Mouse (Mus musculus): ENCODE measurements around the gene Abcb9.

Abcb9 gene

DNA sequence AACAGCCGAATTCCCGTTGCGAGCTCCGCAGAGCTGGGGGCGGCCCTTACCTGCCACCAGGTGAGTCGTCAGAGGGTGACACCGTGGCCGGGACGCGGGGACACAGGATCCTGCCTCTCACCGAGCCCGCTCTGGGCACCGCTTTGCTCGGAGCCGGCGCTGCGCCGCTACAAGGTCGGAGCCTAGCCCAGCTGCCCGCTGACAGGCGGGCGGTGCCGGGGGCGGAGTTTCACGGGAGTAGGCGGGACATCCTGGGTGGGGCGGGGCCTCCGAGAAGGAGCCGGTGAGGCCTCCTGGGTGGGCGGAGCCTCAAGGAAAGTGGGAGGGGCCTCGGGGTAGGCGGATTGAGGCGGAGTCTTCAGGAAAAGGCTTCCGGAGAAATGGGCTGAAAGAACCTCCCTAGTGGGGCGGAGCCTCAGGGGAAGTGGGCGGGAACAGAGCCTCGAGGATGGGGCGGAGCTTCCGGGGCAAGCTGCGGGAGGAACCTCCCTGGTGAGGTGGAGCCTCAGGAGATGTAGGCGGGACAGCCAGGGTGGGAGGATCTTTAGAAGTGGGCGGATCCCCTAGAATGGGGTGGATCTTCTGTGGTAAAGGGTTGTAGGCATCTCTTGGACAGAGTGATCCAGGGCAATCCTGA is at the start of gene Abcb9:
Gene Abcb9 (minus strand): TSS at position 203 of the 637 bp plus-strand sequence.
- peak; percentile 86 to 94 for DNase-seq (ENCODE audit: low read depth in 2 of 2, low spot score in 2 of 2)

DNA sequence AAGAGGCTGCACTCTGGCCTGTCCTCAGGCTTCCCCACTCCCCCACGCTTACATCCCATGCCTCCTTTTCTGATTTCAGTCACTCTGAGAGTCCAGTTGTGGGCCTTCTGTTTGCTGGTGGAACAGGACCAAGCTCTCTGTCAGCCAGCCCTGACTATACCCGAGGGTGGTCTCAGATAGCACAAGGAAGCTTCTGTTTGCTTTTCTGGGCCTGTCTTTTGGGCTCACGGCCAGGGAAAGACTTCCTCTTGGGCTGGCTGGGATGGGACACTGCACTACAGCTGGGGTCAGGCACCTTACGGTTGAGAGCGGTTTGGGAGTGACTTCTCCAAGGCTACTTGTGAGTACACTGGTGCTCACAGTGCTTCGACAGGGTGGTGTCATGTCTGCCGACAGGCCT is 42.5 kb upstream of the Abcb9 start:
- DNase-seq (ENCODE audit: low read depth in 2 of 2, low spot score in 2 of 2): no peak

DNA sequence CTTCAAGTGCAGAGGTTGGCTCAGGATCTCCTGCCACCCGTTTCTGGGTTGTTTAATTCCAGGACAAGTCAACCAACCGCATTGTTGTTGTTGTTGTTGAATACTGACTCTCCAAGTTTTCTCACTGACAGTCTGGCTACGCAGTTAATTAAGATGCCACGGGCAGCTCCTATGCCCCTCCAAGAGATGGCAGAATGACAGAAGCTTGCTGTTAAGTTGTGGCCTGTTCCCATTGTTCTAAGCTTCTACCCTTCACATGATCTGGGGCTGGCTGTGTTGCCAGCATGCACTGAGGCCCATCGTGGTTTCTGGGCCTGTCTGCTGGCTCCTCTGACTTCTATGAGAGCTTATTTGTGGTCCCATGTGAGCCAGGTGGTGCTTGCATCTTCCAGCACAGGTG is 38.7 kb upstream of the Abcb9 start:
- DNase-seq (ENCODE audit: low read depth in 2 of 2, low spot score in 2 of 2): no peak

DNA sequence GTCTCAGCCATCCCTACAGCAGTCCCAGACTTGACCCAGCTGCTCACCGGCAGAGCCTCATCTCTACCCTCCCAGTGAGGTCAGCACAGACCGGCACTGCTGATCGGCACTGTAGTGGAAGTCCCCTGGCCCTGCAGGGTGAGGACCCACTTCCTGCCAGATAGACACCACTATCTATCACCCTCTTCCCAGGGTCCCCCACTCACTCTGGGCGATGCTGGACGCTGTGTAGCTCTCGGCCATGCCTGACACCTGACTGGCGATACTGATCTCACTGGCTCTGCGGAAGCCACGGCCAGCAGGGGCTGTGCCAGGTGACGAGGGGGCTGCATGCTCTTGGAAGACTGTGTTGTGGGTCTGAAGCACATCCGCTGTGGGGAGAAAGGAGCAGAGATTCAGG is 29.5 kb upstream of the Abcb9 start:
- no peak for DNase-seq (ENCODE audit: low read depth in 2 of 2, low spot score in 2 of 2)

DNA sequence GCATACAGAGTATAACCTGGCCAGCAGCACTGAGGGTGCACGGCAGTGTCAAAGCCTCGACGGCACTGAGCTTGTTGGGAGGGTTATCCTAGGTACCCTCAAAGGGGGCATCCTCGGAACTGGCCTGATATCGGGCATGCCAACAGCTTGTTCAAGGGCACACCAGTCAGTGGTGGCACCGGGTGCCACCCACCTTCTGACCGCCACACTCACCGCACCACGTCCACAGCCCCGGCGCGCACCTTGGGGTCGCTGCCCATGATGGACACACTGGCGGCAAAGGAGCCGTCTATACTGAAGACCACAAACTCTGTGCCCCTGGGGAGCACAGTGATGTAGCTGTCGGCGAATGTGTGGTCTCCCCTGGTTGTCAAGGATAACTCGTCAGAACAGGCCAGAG is 26.8 kb upstream of the Abcb9 start:
- no peak for DNase-seq (ENCODE audit: low read depth in 2 of 2, low spot score in 2 of 2)

DNA sequence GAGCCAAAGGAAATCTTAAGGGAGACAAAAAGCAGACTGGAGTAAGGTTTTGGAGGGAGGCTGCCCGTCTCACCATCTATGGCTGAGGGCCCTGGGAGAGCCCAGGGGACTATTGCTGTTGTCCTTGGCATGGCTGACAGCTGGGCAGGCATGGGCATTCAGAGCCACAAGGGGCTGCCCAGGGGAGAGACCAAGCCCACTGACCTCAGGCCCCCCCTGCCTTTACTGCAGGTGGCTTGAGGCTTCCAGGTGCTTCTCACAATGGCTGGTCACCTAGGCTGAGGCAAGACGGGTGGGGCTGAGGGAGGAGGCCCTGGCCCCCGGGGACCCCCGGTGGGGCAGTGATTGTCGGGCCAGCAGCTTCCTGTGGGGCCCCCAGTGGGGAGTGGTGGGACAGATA is 23.6 kb upstream of the Abcb9 start:
- DNase-seq (ENCODE audit: low read depth in 2 of 2, low spot score in 2 of 2): no peak

DNA sequence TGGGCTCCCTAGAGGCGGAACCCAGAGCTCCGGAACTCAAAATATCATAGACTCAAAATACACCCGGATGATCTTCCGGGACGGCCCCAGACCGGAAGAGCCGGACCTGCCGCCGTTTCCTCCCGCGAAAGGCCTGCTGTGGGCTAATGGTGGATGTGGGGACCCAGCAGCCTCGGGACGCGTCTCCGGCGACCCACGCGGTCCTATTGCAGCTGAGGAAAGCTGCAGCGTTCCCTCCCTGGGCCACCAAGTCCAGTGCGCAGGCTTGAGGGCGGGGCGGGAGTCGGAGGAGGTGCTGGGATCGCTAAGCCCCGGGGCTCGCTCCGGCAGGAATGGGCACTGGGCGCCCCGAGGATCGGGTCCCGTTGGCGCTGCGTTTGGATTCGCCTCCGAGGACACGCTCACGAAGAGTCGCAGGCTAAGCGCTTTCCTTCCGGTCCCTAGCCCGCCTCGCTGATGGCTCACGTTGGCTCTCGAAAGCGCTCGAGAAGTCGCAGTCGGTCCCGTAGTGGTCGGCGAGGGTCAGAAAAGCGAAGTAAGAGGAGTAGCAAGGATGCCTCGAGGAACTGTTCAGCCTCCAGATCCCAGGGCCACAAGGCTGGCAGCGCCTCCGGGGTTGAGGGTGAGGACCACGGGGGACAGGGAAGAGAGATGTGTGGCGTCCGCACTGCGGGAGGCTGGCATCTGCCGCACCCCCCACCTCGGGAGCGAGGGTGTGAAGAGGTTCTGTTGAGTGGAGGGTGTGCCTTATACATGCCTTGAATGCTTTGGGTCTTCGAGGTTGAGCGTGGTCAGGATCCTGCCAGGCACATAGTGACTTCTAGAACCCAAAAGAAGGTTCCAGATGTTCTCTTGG is 20.6 kb upstream of the Abcb9 start, which contains the start of gene Arl6ip4:
Gene Arl6ip4 (plus strand): TSS at position 100 of the 856 bp plus-strand sequence.
- DNase-seq (ENCODE audit: low read depth in 2 of 2, low spot score in 2 of 2): peak; percentile 60 to 67

DNA sequence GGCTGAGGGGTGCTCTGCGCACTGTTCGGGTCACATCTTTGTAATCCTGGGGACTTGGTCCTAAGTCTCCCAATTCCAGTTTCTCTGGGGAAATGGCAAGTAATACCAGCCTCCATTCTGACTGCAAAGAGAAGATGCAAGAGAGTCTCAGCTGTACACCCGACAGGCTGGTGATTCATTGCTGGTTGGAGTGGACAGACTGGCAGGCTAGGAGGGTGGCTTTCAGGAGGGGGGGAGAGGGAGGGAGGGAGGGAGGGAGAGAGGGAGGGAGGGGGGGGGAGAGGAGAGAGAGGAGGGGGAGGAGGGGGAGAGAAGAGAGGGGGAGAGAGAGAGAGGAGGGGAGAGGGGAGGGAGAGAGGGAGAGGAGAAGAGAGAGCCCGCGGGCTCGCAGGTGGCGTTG is 19.9 kb upstream of the Abcb9 start:
- no peak for DNase-seq (ENCODE audit: low read depth in 2 of 2, low spot score in 2 of 2)

DNA sequence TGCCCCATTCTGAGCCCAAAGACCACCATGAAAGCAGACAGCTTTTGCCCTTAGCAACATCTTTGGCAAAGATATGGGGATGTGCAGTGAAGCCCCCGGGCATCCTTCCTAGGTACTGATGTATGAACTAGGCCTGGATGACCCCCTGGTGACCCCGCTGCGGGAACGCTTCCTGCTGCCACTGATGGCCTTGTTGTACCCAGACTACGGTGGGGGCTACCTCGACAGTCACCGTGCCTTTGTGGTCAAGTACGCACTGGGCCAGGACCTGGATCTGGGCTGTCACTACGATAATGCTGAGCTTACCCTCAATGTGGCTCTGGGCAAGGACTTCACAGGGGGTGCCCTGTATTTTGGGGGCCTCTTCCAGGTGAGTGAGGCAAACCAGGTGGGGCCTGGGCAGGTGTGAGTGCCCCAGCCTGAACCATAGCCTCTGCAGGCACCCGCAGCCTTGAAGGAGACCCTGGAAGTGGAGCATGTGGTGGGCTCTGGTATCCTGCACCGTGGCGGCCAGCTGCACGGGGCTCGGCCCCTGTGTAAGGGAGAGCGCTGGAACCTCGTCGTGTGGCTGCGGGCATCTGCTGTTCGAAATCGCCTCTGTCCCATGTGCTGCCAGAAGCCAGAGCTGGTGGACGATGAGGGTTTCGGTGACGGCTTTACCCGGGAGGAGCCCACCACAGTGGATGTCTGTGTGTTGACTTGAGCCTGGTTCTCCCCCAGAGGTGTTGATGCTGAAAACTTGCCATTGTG is 18.9 kb upstream of the Abcb9 start:
- DNase-seq (ENCODE audit: low read depth in 2 of 2, low spot score in 2 of 2): no peak

DNA sequence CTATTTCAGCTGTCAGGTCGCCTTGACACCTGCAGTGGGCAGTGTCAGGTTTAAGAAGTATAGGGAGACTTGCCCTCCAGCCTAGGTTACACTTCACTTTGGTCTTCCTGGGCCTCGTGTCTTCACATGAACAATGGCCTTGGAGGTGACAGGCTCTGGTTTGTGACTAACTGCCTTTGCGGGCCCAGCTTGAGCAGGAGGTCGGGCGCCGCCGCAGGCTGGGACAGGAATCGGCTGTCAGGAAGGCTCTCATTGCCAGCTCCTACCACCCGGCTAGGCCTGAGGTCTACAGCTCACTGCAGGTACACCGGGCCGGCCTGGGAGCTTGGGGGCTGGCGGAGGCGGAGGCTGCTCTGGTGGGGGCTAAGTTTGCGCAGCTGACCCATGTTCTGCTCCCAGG is 17.4 kb upstream of the Abcb9 start:
- peak; percentile 41 to 48 for DNase-seq (ENCODE audit: low read depth in 2 of 2, low spot score in 2 of 2)

DNA sequence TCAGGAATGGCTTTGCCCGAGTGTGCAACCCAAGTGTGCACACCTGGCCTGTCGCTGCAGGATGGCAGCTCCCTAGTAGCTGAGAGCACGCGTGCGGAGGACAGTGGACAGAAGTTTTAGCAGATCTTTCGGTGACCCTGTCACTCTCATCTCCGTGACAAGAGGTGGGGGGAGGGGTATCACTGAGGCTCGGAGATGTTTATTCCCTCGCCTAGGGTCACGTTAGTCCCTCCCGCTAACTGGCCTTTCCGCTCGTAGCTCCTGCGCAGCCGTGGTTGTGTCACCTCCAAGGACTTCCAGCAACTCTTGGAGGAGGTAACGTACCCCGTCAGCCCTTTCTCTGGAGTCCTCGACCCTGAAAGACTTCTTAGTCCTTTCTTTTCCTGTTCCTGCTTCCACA is 16.9 kb upstream of the Abcb9 start:
- DNase-seq (ENCODE audit: low read depth in 2 of 2, low spot score in 2 of 2): no peak

DNA sequence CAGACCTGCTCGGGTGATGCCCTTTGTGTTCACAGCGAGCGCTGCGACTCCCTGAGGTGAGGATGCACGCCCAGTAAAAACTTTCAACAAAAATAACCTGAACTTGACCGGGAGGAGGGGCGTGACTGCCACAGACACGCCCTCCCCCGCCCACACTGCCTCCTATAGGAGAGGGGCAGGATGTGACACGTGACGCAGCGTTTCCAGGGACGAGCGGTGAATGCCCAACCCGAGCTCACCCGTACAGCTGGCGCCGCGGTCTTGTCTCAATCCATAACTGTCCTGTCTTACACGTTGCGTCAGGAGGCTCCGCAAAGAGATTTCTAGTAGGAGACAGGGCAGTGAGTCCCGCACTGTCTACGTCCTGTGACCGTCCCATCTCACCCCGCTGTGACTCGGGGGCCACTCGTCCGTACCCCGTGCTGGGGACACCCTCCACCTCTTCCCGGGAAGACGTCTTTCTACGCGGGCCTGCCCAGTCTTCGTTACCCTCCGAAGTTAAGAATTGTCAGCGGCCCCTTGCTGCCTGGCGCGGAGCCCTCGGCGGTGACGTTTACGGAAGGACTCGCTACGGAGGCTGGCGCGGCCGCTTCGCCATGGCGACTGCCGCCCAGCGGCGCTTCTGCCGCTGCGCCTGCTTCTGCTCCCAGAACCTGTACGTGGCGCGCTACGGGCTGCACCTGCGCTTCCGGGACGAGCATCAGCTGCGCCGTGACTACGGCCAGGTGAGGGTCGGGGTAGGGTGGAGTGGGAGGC is 16.3 kb upstream of the Abcb9 start, which contains the start of gene Ogfod2:
Gene Ogfod2 (plus strand): TSS at position 556 of the 756 bp plus-strand sequence.
- DNase-seq (ENCODE audit: low read depth in 2 of 2, low spot score in 2 of 2): peak; percentile 91 to 92

DNA sequence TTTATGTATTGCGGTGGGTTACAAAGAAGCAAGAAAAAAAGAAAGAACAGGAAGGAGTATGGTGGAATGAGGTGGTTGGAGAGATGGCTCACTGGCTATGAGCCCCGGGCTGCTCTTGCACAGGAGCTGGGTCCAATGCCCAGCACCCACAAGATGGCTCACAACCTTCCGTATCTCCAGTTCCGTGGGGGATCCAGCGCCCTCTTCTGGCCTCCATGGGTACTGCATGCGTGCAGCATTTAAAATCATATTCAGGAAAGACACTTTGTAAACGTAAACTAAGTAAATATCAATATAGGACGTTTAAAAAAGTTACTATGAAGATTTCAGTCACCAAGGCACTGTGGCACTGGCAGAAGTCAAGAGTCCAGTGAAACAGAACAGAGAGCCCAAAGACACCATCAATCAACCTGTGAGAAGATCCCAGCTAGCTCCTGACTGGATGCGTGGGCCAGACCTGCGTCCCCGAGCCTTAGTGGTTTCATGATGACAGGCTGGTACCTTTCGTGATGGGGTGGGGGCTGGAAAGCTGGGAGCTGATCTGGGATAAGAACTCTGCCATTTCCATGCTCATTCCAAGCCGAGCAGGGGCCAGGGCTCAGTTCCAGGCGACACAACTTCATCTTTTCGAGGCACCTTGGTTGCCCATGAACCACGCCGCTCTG is 15.6 kb upstream of the Abcb9 start:
- peak; percentile 64 to 69 for DNase-seq (ENCODE audit: low read depth in 2 of 2, low spot score in 2 of 2)

DNA sequence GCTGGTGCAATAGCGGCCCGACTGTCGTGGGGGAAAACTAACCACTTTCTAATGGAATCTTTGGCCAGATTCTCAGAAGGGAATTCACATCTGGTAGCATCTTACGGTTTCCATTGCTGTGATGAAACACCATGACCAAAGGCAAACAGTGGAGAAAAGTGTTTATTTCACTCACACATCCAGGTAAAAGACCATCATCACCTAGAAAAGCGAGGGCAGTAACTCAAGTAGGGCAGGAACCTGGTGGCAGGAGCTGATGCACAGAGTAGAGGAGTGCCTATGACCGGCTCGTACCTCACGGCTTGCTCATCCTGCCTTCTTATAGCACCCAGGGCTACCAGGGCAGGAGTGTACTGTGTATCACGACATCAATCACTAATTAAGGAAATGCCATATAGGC is 8.0 kb upstream of the Abcb9 start:
- DNase-seq (ENCODE audit: low read depth in 2 of 2, low spot score in 2 of 2): no peak

DNA sequence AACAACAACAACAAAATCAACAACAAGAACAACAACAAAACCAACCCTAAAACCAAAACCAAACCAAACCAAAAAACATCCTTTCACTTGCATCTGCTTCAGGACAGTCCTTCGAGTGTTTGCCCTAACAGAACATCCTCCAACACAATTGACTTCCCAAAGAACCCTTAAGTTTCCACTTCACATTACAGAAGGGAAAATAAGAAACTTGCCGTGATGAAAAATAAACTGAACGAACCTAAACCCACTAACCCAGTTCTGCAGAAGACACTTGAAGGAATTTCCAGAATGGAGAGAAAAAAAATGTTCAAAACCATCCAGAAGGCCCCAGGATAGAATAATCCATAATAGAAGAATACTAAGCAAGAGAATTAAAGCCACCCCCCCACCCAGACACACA is 7.4 kb upstream of the Abcb9 start:
- no peak for DNase-seq (ENCODE audit: low read depth in 2 of 2, low spot score in 2 of 2)

DNA sequence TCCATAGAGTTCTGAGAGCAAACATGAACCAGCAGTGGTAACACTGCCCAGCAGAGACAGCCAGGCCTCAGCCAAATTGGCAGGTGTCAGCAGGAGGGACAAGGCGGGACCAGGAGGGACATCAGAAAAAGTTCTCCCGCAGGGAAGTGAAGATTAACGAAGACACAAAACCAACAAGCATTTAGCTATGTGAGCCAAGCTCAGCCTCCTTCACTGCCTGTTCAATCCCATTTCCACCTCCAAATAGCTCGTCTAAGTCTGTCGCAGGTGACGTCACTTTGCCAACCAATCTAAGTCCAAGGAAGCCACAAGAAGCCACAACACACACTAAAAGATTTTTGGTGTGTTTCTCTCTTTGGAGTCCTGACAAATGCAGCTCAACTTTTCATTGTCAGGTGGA is 6.7 kb upstream of the Abcb9 start:
- no peak for DNase-seq (ENCODE audit: low read depth in 2 of 2, low spot score in 2 of 2)

DNA sequence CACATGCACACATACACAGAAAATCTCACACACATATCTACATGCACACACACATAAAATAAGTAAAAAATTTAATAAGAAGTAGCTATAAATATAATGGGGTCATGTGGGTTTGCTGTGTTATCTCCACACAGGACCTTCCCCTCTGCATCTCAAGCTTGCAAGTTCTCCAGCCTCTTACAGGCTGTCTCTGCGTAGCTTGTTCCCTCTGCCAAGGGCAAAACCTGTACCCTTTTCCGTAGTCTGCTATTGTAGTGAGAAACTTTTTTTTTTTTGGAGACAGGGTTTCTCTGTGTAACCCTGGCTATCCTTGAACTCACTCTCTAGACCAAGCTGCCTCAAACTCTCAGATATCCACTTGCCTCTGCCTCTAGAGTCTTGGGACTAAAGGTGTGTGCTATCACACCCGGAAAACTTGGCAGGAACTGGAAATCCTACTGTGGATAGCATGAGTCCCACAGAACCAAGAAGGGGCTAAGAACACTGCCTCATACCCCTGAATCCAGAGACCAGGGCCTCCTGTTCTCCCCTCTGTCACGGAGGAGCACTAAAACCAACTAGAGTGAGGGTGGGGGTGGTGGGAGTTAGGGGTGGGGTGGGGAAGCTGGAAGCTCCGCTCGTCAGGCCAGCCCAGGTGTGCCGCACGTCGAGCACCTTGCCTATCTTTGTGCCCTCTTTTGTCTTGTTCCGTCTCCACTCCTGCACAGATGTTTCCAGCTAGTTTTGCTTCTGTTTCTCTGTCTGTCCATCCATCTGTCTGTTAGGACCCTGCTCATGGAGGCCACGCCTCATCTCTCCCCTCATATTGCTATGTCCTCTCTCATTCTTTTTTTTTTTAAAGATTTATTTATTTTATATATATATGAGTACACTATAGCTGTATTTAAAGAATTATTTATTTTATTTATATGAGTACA is 4.8 kb upstream of the Abcb9 start:
- no peak for DNase-seq (ENCODE audit: low read depth in 2 of 2, low spot score in 2 of 2)

DNA sequence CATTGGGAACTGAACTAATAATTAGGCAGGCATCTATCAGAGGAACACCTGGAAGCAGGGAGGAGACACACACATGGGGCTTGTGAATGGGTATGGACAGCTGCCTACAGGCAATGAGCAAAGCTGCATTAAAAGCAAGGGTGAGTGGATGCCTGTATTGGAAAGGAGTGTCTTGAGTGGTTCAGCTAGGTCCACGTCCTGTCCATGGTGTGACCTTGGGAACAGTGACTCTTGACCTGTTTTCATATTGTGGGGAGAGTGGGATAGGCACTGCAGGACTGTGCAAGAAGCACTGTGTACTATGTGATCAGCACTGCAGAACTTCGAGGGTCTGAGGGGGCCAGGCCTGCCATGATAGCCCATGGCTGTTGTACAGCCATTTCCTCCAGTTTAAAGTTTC is 3.3 kb upstream of the Abcb9 start:
- no peak for DNase-seq (ENCODE audit: low read depth in 2 of 2, low spot score in 2 of 2)

DNA sequence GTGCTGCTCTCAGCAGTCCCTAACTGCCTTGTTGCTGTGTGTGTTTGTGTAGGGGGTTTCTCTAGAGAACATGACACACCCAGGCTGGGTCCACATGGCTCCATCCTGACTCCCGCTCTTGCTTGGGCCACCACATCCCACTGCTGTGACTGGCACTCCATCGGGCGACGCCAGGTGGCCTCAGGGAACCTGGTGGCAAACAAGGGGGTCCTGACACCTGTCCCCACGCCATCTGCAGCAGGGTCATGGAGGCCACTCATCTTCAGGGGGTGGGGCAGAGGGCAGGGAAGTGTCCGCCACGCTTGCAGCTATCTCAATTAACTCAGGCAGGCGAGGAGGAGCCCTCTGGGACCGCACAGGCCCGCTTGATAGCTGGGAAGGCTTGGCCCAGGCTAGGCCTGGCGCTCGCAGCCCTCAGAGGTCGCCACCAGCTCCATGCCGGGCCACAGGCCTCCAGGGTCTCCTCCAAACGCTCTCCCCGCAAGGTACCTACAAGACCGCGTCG is 469 bp downstream of the Abcb9 start:
- no peak for DNase-seq (ENCODE audit: low read depth in 2 of 2, low spot score in 2 of 2)
